35 mouse cellular contexts compared by ENCODE assay signal in genomic region chr3:132791140-132791539, GRCm38 (mm10).
A peak's percentile ranks its signal among the peaks of the same experiment; 100 is the strongest.
DNase-seq lines count a peak whose midpoint lies in the region; ATAC-seq and TF ChIP-seq lines count a peak whose summit lies in the region.
"Had no signal": no experiment of that assay in that cellular context is flagged by ENCODE, and none has a peak within 500 bp of the region (broad histone marks: within the 10 kb centered on the region; RNA-seq: fewer than 3 reads in every experiment).

No protein-coding gene starts in this region.

- no peaks in the 10 kb centered on the region for H3K9me3 ChIP-seq in CH12.LX (replicated peaks; ENCODE audit: low read length)
- H3K9me3 ChIP-seq: embryonic facial prominence, embryonic 13.5 days; forebrain, embryonic 10.5 days; heart, embryonic 13.5 days; limb, embryonic 13.5 days; lung, embryonic 15.5 days; midbrain, embryonic 10.5 days; midbrain, embryonic 15.5 days; neural tube, embryonic 15.5 days had no signal

- peak; percentile 42; the same call in 1 of the 2 replicates for TF ChIP-seq EP300 in CH12.LX (IDR thresholded peaks at IDR 0.05; ENCODE audit: low read length)

- no peaks in the 10 kb centered on the region for H3K27me3 ChIP-seq in CH12.LX (replicated peaks)
- H3K27me3 ChIP-seq: embryonic facial prominence, embryonic 13.5 days; heart, embryonic 13.5 days; limb, embryonic 13.5 days; lung, embryonic 15.5 days; midbrain, embryonic 15.5 days; neural tube, embryonic 15.5 days had no signal

- no peak for TF ChIP-seq CTCF in CH12.LX (conservative IDR thresholded peaks at IDR 0.05 in 1 of 2, IDR thresholded peaks at IDR 0.05 in 1 of 2; ENCODE audit: low read depth in 2 of 2, low read length in 2 of 2)

- no peaks in the 10 kb centered on the region for H3K79me2 ChIP-seq in CH12.LX (replicated peaks; ENCODE audit: control insufficient read depth, extremely low read depth, insufficient read depth, poor library complexity, severe bottlenecking)

- in situ Hi-C loops in CH12.LX (cut with MboI; ENCODE audit: low pct_ligation_motif_present, low pct_unique_long_range_greater_than_20kb, low sequenced_read_pairs), result no loop called here

- no peak overlapping the region for H3K4me3 ChIP-seq in CH12.LX (replicated peaks in 1 of 3; ENCODE audit: low read depth in 2 of 3, low read length in 2 of 3, poor library complexity in 1 of 3)
- H3K4me3 ChIP-seq: embryonic facial prominence, embryonic 13.5 days; forebrain, embryonic 10.5 days; heart, embryonic 13.5 days; layer of hippocampus, adult 2 months; limb, embryonic 13.5 days; lung, embryonic 15.5 days; midbrain, embryonic 10.5 days; midbrain, embryonic 15.5 days; neural tube, embryonic 15.5 days had no signal

- H3K4me2 ChIP-seq in CH12.LX (ENCODE audit: insufficient read depth, low read depth, poor library complexity, severe bottlenecking), result no peak overlapping the region
- H3K4me2 ChIP-seq: embryonic facial prominence, embryonic 13.5 days; heart, embryonic 13.5 days; limb, embryonic 13.5 days; liver, embryonic 11.5 days; lung, embryonic 15.5 days; midbrain, embryonic 15.5 days; neural tube, embryonic 15.5 days had no signal

- TF ChIP-seq RAD21 in CH12.LX (IDR thresholded peaks at IDR 0.05; ENCODE audit: low read depth, low read length), result no peak

- dilution Hi-C loops in CH12.LX (cut with MboI; ENCODE audit: extremely low pct_ligation_motif_present, extremely low pct_unique_long_range_greater_than_20kb, low sequenced_read_pairs), result no loop called here

- H3K36me3 ChIP-seq in CH12.LX (replicated peaks in 1 of 2; ENCODE audit: control insufficient read depth in 1 of 2, insufficient read depth in 1 of 2, low read length in 1 of 2), result peaks cover 3 to 35% of the 10 kb centered on the region in 2 experiments
- H3K36me3 ChIP-seq: midbrain, embryonic 15.5 days had no signal

- ATAC-seq in activated CD4-positive, CD25-positive, alpha-beta regulatory T cell, adult 4 months, result peak; percentile 90
- peak; percentile 38; the same call in 1 of the 2 replicates for ATAC-seq in megakaryocyte, adult 5-6 weeks (ENCODE audit: poor library complexity, severe bottlenecking)
- ATAC-seq: forebrain, embryonic 16.5 days; hindbrain, embryonic 16.5 days; intestine, embryonic 16.5 days; midbrain, embryonic 15.5 days had no signal

- no peak overlapping the region for H3K27ac ChIP-seq in CH12.LX (ENCODE audit: insufficient read depth, low read depth)
- H3K27ac ChIP-seq: embryonic facial prominence, embryonic 13.5 days; forebrain, embryonic 10.5 days; heart, embryonic 13.5 days; layer of hippocampus, adult 2 months; limb, embryonic 13.5 days; lung, embryonic 15.5 days; macrophage; midbrain, embryonic 10.5 days; midbrain, embryonic 15.5 days; neural tube, embryonic 15.5 days; stomach, postnatal 0 days had no signal

- peaks cover 4 to 7% of the 10 kb centered on the region in 2 experiments; a peak in 2 of 4 replicates for H3K4me1 ChIP-seq in CH12.LX (ENCODE audit: control insufficient read depth in 1 of 2, insufficient read depth in 2 of 2)
- H3K4me1 ChIP-seq: embryonic facial prominence, embryonic 13.5 days; forebrain, embryonic 10.5 days; heart, embryonic 13.5 days; limb, embryonic 13.5 days; lung, embryonic 15.5 days; midbrain, embryonic 10.5 days; midbrain, embryonic 15.5 days; neural tube, embryonic 15.5 days had no signal

- DNase-seq in 416B (ENCODE audit: low read depth) (peak; percentile 87), CH12.LX (ENCODE audit: extremely low read depth) (peak; percentile 64)
- no peak for DNase-seq in layer of hippocampus, adult 9-11 months
- no peak for DNase-seq in lung, postnatal 4 days
- no peak for DNase-seq in layer of hippocampus, adult 18-20 months (ENCODE audit: low spot score in 2 of 2)
- DNase-seq: adrenal gland, postnatal 14 days; cerebellum, adult 11 months; cerebellum, adult 9-10 months; cerebellum, postnatal 36 days; embryo, embryonic 11 days; gastrocnemius, postnatal 10 days; heart, postnatal 10 days; kidney, adult 8-10 months; kidney, postnatal 14 days; retina, postnatal 1 day; spleen, adult 18-20 months; thymus, adult 18-20 months; thymus, postnatal 25 days had no signal

- TF ChIP-seq POLR2A in CH12.LX (IDR thresholded peaks at IDR 0.05; ENCODE audit: low read depth, low read length), result no peak

- H3K9ac ChIP-seq in CH12.LX (ENCODE audit: insufficient read depth, low read depth), result no peak overlapping the region
- H3K9ac ChIP-seq: embryonic facial prominence, embryonic 13.5 days; heart, embryonic 13.5 days; limb, embryonic 13.5 days; lung, embryonic 15.5 days; midbrain, embryonic 15.5 days; neural tube, embryonic 15.5 days had no signal

TF ChIP-seq in CH12.LX, 34 proteins besides CTCF, POLR2A, EP300 and RAD21:
- TF ChIP-seq IRF4 (IDR thresholded peaks at IDR 0.05; ENCODE audit: low read depth, low read length) (peak; percentile 55), MYC (IDR thresholded peaks at IDR 0.05; ENCODE audit: low read depth, low read length) (no peak)
TF ChIP-seq in CH12.LX: peak in this region for 1.

Comparison
In these comparisons a context has a peak if more than half of its experiments do, and no peak if none do; other contexts are left out.
1. DNase-seq: peak in 416B (single experiment) and CH12.LX (single experiment); none in layer of hippocampus, adult 9-11 months (single experiment), lung, postnatal 4 days (0 of 2) and layer of hippocampus, adult 18-20 months (0 of 2).